Comparison of ENCODE assay signal across 8 mouse cellular contexts in the genomic region with DNA sequence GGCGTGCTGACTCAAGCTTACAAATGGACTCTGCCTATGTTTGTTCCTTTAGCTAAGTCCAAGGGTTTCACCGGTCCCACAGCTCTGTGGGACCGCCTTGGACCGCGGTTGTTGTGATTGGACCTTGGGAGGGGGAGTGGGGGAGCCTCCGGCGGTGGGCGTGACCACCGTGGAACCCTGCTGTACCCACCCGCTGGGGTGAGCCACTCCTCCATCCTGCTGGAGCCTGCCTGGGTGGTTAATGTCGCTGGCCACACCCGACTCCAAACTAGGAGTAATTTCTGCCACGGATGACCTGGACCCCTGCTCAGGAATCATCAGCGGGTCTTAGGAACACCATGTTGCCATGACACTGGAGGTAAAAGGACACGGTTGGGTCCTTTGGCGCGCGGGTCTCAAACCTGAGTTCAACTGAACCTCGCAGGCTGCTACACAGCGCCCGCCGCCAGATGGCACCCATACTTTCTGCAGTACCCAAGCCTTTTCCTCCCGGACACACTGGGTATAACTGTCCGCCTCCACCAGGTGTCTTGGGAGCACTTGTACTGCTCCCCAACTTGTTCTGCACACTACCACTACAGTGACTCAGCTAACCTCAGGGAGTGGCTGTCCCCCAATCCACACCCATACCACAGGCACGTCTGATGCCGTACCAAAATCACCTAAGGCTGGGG. TPM values are rescaled to one million over a fixed set of nuclear protein-coding genes. Genes with fewer than 3 reads are reported as not detected.
A peak's percentile ranks its signal among the peaks of the same experiment; 100 is the strongest.
DNase-seq lines count a peak whose midpoint lies in the region; ATAC-seq lines count a peak whose summit lies in the region.

No protein-coding gene starts in this region.

- DNase-seq in CD8-positive naive resting alpha-beta T cell, adult 2 months (ENCODE audit: low read depth in 2 of 2, low spot score in 2 of 2): peak; percentile 77 to 87
- DNase-seq in c-Kit-negative CD71-positive TER-119-positive erythroid progenitor cells, embryonic 14.5 days (ENCODE audit: low read depth, low spot score): peak; percentile 90
- DNase-seq in fibroblast of lung, adult 2 months (ENCODE audit: low read depth): peak; percentile 62
- DNase-seq in kidney, postnatal 25 days: peak; percentile 91 to 92
- peak; percentile 84 to 89 for DNase-seq in lung, adult 18-20 months
- peak; percentile 58 for DNase-seq in testis, postnatal 14 days (ENCODE audit: low spot score)

- H3K9ac ChIP-seq in heart, embryonic 16.5 days (ENCODE audit: low read length): peak overlapping the region; percentile 58

- ATAC-seq in heart, embryonic 16.5 days (replicated peaks; ENCODE audit: extremely low read depth, insufficient read depth, low FRiP score): peak; percentile 90
- ATAC-seq in neutrophil, adult 5-6 weeks (ENCODE audit: extremely low read depth, insufficient number of reproducible peaks, low FRiP score, poor library complexity, severe bottlenecking): peak; percentile 96

- H3K27ac ChIP-seq in heart, embryonic 16.5 days (ENCODE audit: low read length): no peak overlapping the region

- WGBS in heart, embryonic 16.5 days: 2% methylated on average over 26 of the region's 26 CpGs

- H3K4me2 ChIP-seq in heart, embryonic 16.5 days (ENCODE audit: low read depth, low read length): peak overlapping the region; percentile 80

- H3K9me3 ChIP-seq in heart, embryonic 16.5 days (replicated peaks; ENCODE audit: control insufficient read depth, low read length): no peaks in the 10 kb centered on the region

- peak overlapping the region; percentile 52 for H3K4me3 ChIP-seq in heart, embryonic 16.5 days (ENCODE audit: low read length)

- H3K27me3 ChIP-seq in heart, embryonic 16.5 days (ENCODE audit: control insufficient read depth, insufficient read depth, low read length): no peaks in the 10 kb centered on the region

- H3K36me3 ChIP-seq in heart, embryonic 16.5 days (ENCODE audit: control insufficient read depth, insufficient read depth): no peaks in the 10 kb centered on the region; the same call in 1 of the 2 replicates

- H3K4me1 ChIP-seq in heart, embryonic 16.5 days (ENCODE audit: control insufficient read depth, insufficient read depth, low read length): peaks cover 4% of the 10 kb centered on the region; the same call in 1 of the 2 replicates

RNA-seq across cellular contexts. Expression of gene Pdpk1, which starts 1.3 kb away (rescaled TPM):
- polyA plus RNA-seq in heart, embryonic 16.5 days (2015; fragmentation: Nextera tagmentation; extraction: Ambion mirVana): 40.1 and 40.5 TPM in 2 replicates
- 57.5 and 63.3 TPM in 2 replicates for total RNA-seq in neutrophil, adult 5-6 weeks (2017)

RNA-seq across cellular contexts. Expression of gene Amdhd2, which starts 11.5 kb away (rescaled TPM):
- polyA plus RNA-seq in heart, embryonic 16.5 days (2015; fragmentation: Nextera tagmentation; extraction: Ambion mirVana): 25.2 and 28.0 TPM in 2 replicates
- 45.5 and 49.4 TPM in 2 replicates for total RNA-seq in neutrophil, adult 5-6 weeks (2017)

RNA-seq across cellular contexts. Expression of gene Atp6v0c, which starts 17.5 kb away (rescaled TPM):
- polyA plus RNA-seq in heart, embryonic 16.5 days (2015; fragmentation: Nextera tagmentation; extraction: Ambion mirVana): 522 and 538 TPM in 2 replicates
- 98.2 and 104 TPM in 2 replicates for total RNA-seq in neutrophil, adult 5-6 weeks (2017)

RNA-seq across cellular contexts. Expression of gene Tbc1d24, which starts 53.3 kb away (rescaled TPM):
- 3.7 and 4.3 TPM in 2 replicates for polyA plus RNA-seq in heart, embryonic 16.5 days (2015; fragmentation: Nextera tagmentation; extraction: Ambion mirVana)
- 0.35 and 0.37 TPM in 2 replicates for total RNA-seq in neutrophil, adult 5-6 weeks (2017)

RNA-seq across cellular contexts. Expression of gene Ntn3, which starts 57.3 kb away (rescaled TPM):
- 1.3 and 1.6 TPM in 2 replicates for polyA plus RNA-seq in heart, embryonic 16.5 days (2015; fragmentation: Nextera tagmentation; extraction: Ambion mirVana)
- not detected in 2 replicates for total RNA-seq in neutrophil, adult 5-6 weeks (2017)
